Mouse (Mus musculus) liver, embryonic 16.5 days (tissue): ENCODE data around the gene Tmem131l. TPM values are rescaled to one million over a fixed set of nuclear protein-coding genes. Genes with fewer than 3 reads are reported as not detected.

Experiments used
- ATAC-seq: fragments of 200-750 bp; cut with Nextera tagmentation; 2 replicates; pipeline ENCODE4 v1.8.0; 2017; ENCODE audit warnings: low read depth, mild to moderate bottlenecking, moderate number of reproducible peaks, moderate library complexity
- H3K27ac ChIP-seq: fragments of 300-500 bp; sonication (generic); 2 replicates; pipeline ENCODE4 v1.5.1; 2014; ENCODE audit warnings: mild to moderate bottlenecking, low read length
- H3K27me3 ChIP-seq: fragments of 300-500 bp; sonication (generic); 2 replicates; pipeline ENCODE4 v1.6.1; 2014; ENCODE audit warnings: low read depth, low read length, mixed read lengths; ENCODE audit not compliant: control insufficient read depth, insufficient read depth
- H3K36me3 ChIP-seq: fragments of 300-500 bp; sonication (generic); 2 replicates; pipeline ENCODE4 v1.6.1; 2014; ENCODE audit warnings: mild to moderate bottlenecking; ENCODE audit not compliant: control insufficient read depth, insufficient read depth
- H3K4me1 ChIP-seq: fragments of 300-500 bp; sonication (generic); 2 replicates; pipeline ENCODE4 v1.6.1; 2014; ENCODE audit warnings: low read depth, low read length, mixed read lengths; ENCODE audit not compliant: control insufficient read depth
- H3K4me2 ChIP-seq: fragments of 300-500 bp; sonication (generic); 2 replicates; pipeline ENCODE4 v1.6.1; 2014; ENCODE audit warnings: low read depth, low read length, mixed read lengths
- H3K4me3 ChIP-seq: fragments of 300-500 bp; sonication (generic); 2 replicates; pipeline ENCODE4 v1.5.1; 2014; ENCODE audit warnings: low read depth, mild to moderate bottlenecking, low read length
- H3K9ac ChIP-seq: fragments of 300-500 bp; sonication (generic); 2 replicates; pipeline ENCODE4 v1.6.1; 2014; ENCODE audit warnings: low read depth, low read length
- H3K9me3 ChIP-seq: fragments of 300-500 bp; sonication (generic); replicated peaks from 2 replicates; pipeline ENCODE4 v1.6.1; 2016; ENCODE audit warnings: low read length; ENCODE audit not compliant: control insufficient read depth
- WGBS: fragments of 180-500 bp; shearing (Covaris S2); extraction: QIAGEN DNeasy Blood & Tissue Kit; methylation state at CpG from one replicate; pipeline ENCODE4 v1.1.7; 2014; ENCODE audit not compliant: insufficient replicate concordance; 5-methylcytosine and 5-hydroxymethylcytosine counted together
- polyA plus RNA-seq: library from polyadenylated mRNA; unstranded; fragments of >200 nt; fragmentation: Nextera tagmentation; extraction: Ambion mirVana; gene quantifications from 2 replicates; pipeline ENCODE4 v1.2.1, GENCODE M21; 2015

Gene Tmem131l
- polyA plus RNA-seq, 1 experiment from 2014 or later = 29.8 TPM

- Histone ChIP-seq H3K4me3 (no peak overlapping the region), H3K27me3 (no peaks in the 10 kb centered on the region), H3K27ac (no peak overlapping the region), H3K4me2 (no peak overlapping the region), H3K9ac (no peak overlapping the region), H3K4me1 (peaks cover 14% of the 10 kb centered on the region), H3K36me3 (peaks cover 20% of the 10 kb centered on the region), H3K9me3 (no peaks in the 10 kb centered on the region)
- 84% methylated on average over 4 of the region's 4 CpGs for WGBS
- ATAC-seq = no peak
Measured at GRCm38 (mm10) chr3:84028968-84029367, 11.0 kb downstream of the Tmem131l start.

GRCm38 (mm10) chr3:84027691-84028159 lies 12.2 kb downstream of the Tmem131l start:
- 70% methylated on average over 8 of the region's 8 CpGs for WGBS
- no peak overlapping the region for H3K4me3 ChIP-seq
- H3K9me3 ChIP-seq = no peaks in the 10 kb centered on the region
- peaks cover 20% of the 10 kb centered on the region for H3K36me3 ChIP-seq
- H3K9ac ChIP-seq = no peak overlapping the region
- H3K27ac ChIP-seq = no peak overlapping the region
- no peak for ATAC-seq
- H3K27me3 ChIP-seq = no peaks in the 10 kb centered on the region
- H3K4me1 ChIP-seq = peaks cover 8% of the 10 kb centered on the region
- H3K4me2 ChIP-seq = no peak overlapping the region

DNA sequence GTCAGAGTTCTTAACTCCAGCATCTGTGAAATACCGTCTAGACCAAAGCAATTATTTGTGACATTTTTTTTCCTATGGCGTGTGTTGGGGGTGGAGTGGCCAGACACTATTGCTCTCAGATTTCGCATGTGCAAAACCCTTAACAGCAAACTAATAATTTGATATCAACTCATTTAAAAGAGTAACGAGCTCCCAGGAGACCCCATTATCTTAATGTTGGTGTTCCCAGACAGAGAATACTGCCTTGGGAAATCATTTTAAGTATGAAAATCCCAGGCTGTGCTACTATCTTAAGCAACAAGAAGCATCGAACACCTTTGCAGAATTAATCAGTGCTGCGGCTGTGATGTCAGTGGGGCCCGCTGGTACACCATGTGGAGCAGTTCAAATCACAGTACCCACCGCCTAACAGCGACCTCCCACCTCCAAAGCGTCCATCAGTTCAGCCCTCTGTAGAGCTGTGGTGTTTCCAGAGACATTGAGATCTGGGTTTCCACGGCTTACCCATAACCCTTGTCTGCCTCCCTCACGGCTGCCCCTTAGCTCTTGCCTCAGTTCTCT lies 15.4 kb downstream of the Tmem131l start:
- 84% methylated on average over 12 of the region's 12 CpGs for WGBS
- Histone ChIP-seq H3K4me1 (peaks cover 19% of the 10 kb centered on the region), H3K9me3 (no peaks in the 10 kb centered on the region), H3K27me3 (no peaks in the 10 kb centered on the region), H3K27ac (no peak overlapping the region), H3K9ac (no peak overlapping the region), H3K4me2 (no peak overlapping the region), H3K4me3 (no peak overlapping the region), H3K36me3 (peaks cover 13% of the 10 kb centered on the region)
- ATAC-seq = no peak

- peak; percentile 52; the same call in 1 of the 2 replicates for ATAC-seq
- H3K4me3 ChIP-seq = no peak overlapping the region
- peaks cover 19% of the 10 kb centered on the region for H3K4me1 ChIP-seq
- peaks cover 7% of the 10 kb centered on the region for H3K36me3 ChIP-seq
- no peaks in the 10 kb centered on the region for H3K27me3 ChIP-seq
- H3K9ac ChIP-seq = no peak overlapping the region
- WGBS = 78% methylated on average over 5 of the region's 5 CpGs
- peak overlapping the region; percentile 19; the same call in 1 of the 2 replicates for H3K27ac ChIP-seq
- no peaks in the 10 kb centered on the region for H3K9me3 ChIP-seq
- no peak overlapping the region for H3K4me2 ChIP-seq
Measured at GRCm38 (mm10) chr3:84022723-84023122, 17.3 kb downstream of the Tmem131l start.

DNA sequence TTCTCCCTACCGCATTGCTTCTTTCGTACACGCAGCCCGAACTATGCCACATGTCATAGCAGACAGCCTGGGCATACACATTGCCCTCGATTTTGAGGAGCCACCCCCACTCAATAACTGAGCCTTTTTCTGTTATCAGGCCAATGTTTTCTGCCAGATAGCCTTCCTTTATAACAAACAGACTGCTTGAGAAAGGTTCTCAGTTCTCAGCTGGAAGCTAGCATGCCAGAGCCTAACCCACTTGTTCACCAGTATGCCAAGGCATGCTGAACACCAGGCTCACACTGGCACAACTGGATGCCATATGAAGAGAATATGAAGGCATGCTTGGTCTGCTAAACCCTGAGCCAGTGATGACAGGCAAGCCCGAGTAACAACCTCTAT lies 17.8 kb downstream of the Tmem131l start:
- H3K9me3 ChIP-seq = no peaks in the 10 kb centered on the region
- H3K36me3 ChIP-seq = peaks cover 5% of the 10 kb centered on the region
- no peak overlapping the region for H3K4me2 ChIP-seq
- H3K27me3 ChIP-seq = no peaks in the 10 kb centered on the region
- peaks cover 19% of the 10 kb centered on the region for H3K4me1 ChIP-seq
- no peak overlapping the region for H3K4me3 ChIP-seq
- 56% methylated on average over 6 of the region's 6 CpGs for WGBS
- ATAC-seq = 0 out of 2 replicates have a peak, but pooled peaks have one; percentile 7
- no peak overlapping the region for H3K9ac ChIP-seq
- peak overlapping the region; percentile 19 for H3K27ac ChIP-seq

- no peaks in the 10 kb centered on the region for H3K9me3 ChIP-seq
- H3K4me2 ChIP-seq = no peak overlapping the region
- H3K4me3 ChIP-seq = no peak overlapping the region
- H3K27ac ChIP-seq = no peak overlapping the region; the same call in 1 of the 2 replicates
- H3K9ac ChIP-seq = no peak overlapping the region
- ATAC-seq = peak; percentile 66
- H3K4me1 ChIP-seq = peaks cover 19% of the 10 kb centered on the region
- no peaks in the 10 kb centered on the region; the same call in 1 of the 2 replicates for H3K36me3 ChIP-seq
- WGBS = 56% methylated on average over 8 of the region's 8 CpGs
- no peaks in the 10 kb centered on the region for H3K27me3 ChIP-seq
Measured at GRCm38 (mm10) chr3:84021217-84022200, 18.5 kb downstream of the Tmem131l start.

DNA sequence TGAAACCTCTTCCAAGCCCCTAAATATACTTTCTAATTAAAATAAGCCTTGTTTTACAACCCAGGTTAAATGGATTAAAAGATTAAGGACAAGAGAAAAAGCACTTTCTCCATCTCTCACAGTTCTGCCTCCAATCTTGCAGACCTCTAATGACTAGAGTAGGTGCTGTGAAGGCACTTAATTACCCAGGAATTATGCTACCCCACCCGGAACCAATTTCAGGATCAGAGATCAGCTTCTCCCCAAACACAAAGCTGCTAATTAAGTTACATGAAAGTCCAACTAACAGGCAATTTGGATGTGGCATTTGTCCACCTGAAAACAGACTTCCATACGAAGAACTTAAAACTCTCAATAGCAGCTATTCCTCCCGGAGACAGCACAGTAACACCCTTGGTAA lies 19.4 kb downstream of the Tmem131l start:
- Histone ChIP-seq H3K4me1 (peaks cover 22% of the 10 kb centered on the region), H3K36me3 (no peaks in the 10 kb centered on the region), H3K27me3 (no peaks in the 10 kb centered on the region), H3K9ac (no peak overlapping the region), H3K4me2 (no peak overlapping the region), H3K27ac (no peak overlapping the region), H3K9me3 (no peaks in the 10 kb centered on the region), H3K4me3 (no peak overlapping the region)
- 79% methylated on average over 3 of the region's 3 CpGs for WGBS
- no peak for ATAC-seq

DNA sequence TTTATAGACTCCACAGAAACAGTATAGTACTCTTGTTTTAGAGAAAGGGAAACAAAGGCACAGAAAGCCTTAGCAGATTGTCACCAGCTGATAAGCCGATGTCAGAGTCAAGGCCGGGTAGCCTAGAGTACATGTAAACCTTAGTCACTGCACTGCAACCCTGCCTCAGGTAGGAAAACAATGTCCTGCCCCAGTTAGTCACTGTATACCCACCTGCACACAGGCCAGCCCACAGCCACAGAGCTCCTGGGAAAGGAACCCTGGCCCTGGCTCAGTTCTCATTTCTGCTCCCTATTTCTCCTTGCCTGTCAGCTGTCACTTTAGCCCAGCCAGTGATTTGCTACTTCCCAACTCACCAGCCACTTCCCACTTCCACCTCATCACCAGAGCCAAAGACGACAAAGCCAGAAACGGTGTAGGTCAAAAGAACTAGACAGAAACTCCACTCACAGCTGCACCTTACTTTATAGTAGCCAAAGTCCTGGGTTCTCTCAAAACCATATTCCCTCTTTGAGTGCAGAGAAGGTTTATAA lies 24.4 kb downstream of the Tmem131l start:
- WGBS = 49% methylated on average over 4 of the region's 4 CpGs
- no peak overlapping the region for H3K27ac ChIP-seq

More for the DNA sequence above, 24.4 kb downstream of the Tmem131l start:
- no peak overlapping the region for H3K4me3 ChIP-seq
- ATAC-seq = no peak
- H3K4me2 ChIP-seq = no peak overlapping the region
- no peaks in the 10 kb centered on the region; the same call in 1 of the 2 replicates for H3K9me3 ChIP-seq
- H3K27me3 ChIP-seq = no peaks in the 10 kb centered on the region
- H3K9ac ChIP-seq = no peak overlapping the region
- peaks cover 12% of the 10 kb centered on the region for H3K36me3 ChIP-seq
- peaks cover 4% of the 10 kb centered on the region; the same call in 1 of the 2 replicates for H3K4me1 ChIP-seq
